Mouse (Mus musculus) midbrain, embryonic 13.5 days (tissue): ENCODE measurements around the gene Itgad. TPM values are rescaled to one million over a fixed set of nuclear protein-coding genes. Genes with fewer than 3 reads are reported as not detected.

ENCODE experiments used
- ATAC-seq: fragments of 200-750 bp; cut with Nextera tagmentation; 2 replicates; pipeline ENCODE4 v1.8.0; 2017; ENCODE audit warnings: mild to moderate bottlenecking, moderate TSS enrichment, moderate library complexity
- H3K27ac ChIP-seq: fragments of 300-500 bp; sonication (generic); 2 replicates; pipeline ENCODE4 v1.5.1; 2015; ENCODE audit warnings: inconsistent platforms, mild to moderate bottlenecking, moderate library complexity
- H3K27me3 ChIP-seq: fragments of 300-500 bp; sonication (generic); 2 replicates; pipeline ENCODE4 v1.6.1; 2015; ENCODE audit warnings: mild to moderate bottlenecking, inconsistent platforms
- H3K36me3 ChIP-seq: fragments of 300-500 bp; sonication (generic); 2 replicates; pipeline ENCODE4 v1.6.1; 2015; ENCODE audit warnings: mild to moderate bottlenecking, inconsistent platforms
- H3K4me1 ChIP-seq: fragments of 300-500 bp; sonication (generic); replicated peaks from 2 replicates; pipeline ENCODE4 v1.6.1; 2015; ENCODE audit warnings: inconsistent platforms
- H3K4me2 ChIP-seq: fragments of 300-500 bp; sonication (generic); replicated peaks from 2 replicates; pipeline ENCODE4 v1.6.1; 2015; ENCODE audit warnings: moderate library complexity, mild to moderate bottlenecking, inconsistent platforms
- H3K4me3 ChIP-seq: fragments of 300-500 bp; sonication (generic); replicated peaks from 2 replicates; pipeline ENCODE4 v1.5.1; 2015; ENCODE audit warnings: mild to moderate bottlenecking, inconsistent platforms
- H3K9ac ChIP-seq: fragments of 300-500 bp; sonication (generic); replicated peaks from 2 replicates; pipeline ENCODE4 v1.6.1; 2015; ENCODE audit warnings: mild to moderate bottlenecking, inconsistent platforms
- H3K9me3 ChIP-seq: fragments of 300-500 bp; sonication (generic); 2 replicates; pipeline ENCODE4 v1.6.1; 2016; ENCODE audit warnings: mild to moderate bottlenecking, inconsistent platforms
- WGBS: fragments of 180-500 bp; shearing (Covaris S2); methylation state at CpG from one replicate; pipeline ENCODE4 v1.1.7; 2015; 5-methylcytosine and 5-hydroxymethylcytosine counted together
- polyA plus RNA-seq: library from polyadenylated mRNA; unstranded; fragments of >200 nt; fragmentation: Nextera tagmentation; extraction: Ambion mirVana; gene quantifications from 2 replicates; pipeline ENCODE4 v1.2.1, GENCODE M21; 2015

Itgad gene
- polyA plus RNA-seq, 1 experiment from 2014 or later = not detected

DNA sequence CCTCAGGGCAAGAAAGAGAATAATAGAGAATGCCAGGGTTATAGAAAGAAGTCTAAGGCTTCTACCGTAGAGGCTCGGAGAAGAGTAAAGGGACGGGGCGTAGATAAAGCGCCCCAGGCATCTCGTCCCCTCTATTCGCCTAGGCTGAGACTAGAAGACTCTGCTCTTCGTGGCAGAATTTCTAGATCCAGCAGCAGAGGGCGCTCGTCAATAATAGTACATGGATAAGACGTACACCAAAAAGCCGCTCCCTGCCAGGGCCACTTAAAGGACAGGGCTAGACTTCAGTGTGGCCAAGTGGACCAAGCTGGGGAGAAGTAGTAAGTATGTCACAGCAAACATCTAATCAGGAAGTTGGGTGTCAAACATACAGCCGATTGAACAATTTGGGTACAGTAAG lies 93.3 kb downstream of the Itgad start:
- Histone ChIP-seq H3K9me3 (no peaks in the 10 kb centered on the region), H3K4me3 (peak overlapping the region; percentile 42), H3K4me2 (peak overlapping the region; percentile 62), H3K9ac (peak overlapping the region; percentile 65), H3K36me3 (peaks cover 21% of the 10 kb centered on the region), H3K27ac (peak overlapping the region; percentile 76; the same call in 1 of the 2 replicates), H3K27me3 (peaks cover 42% of the 10 kb centered on the region), H3K4me1 (peaks cover 22% of the 10 kb centered on the region)
- WGBS = 4% methylated on average over 13 of the region's 13 CpGs
- ATAC-seq = peak; percentile 80

DNA sequence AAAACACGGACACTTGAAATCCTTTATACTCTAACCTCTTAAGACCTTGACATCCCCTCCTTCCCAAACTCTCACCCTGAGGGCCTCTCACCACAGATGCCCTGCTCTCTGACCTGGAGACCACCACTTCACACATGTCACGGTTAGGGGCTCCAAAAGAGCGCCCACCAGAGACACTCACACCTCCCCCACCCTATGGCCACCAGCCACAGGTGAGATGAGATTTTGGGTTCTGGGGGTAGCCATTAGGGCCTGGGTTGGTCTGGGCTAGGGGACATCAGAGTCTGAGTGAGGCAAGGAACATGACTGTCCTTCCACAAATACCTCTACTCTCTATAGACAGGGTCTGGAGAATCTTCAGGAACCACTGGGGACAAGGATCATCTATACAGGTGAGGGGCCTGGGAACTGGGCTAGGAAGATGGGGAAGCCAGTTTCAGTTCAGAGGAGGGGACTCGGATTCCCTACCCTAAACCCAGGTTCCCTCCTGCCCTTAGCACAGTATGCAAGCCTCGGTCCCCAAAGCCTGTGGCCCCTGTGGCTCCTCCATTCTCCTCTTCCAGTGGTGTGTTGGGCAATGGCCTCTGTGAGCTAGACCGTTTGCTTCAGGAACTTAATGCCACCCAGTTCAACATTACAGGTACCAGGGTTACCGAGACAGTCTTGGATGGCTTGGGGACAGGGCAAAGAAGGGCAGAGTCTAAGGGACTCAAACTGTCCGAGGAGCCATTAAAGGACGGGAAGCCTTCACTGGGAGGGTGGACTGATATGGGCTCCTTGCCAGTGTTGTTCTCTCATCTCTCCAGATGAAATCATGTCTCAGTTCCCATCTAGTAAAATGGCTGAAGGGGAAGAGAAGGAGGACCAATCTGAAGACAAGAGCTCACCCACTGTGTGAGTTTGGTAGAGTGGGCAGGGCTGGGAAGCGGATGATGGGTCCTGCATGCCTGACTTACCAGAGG lies 94.2 kb downstream of the Itgad start:
- WGBS = 77% methylated on average over 10 of the region's 10 CpGs
- H3K9me3 ChIP-seq = no peaks in the 10 kb centered on the region
- H3K4me3 ChIP-seq = no peak overlapping the region
- peaks cover 42% of the 10 kb centered on the region for H3K27me3 ChIP-seq
- H3K9ac ChIP-seq = no peak overlapping the region
- H3K36me3 ChIP-seq = peaks cover 12% of the 10 kb centered on the region
- H3K27ac ChIP-seq = no peak overlapping the region
- ATAC-seq = no peak
- H3K4me2 ChIP-seq = peak overlapping the region; percentile 62; the same call in 1 of the 2 replicates
- H3K4me1 ChIP-seq = peaks cover 29% of the 10 kb centered on the region

GRCm38 (mm10) chr7:128249998-128250397 lies 95.8 kb downstream of the Itgad start:
- Histone ChIP-seq H3K4me3 (no peak overlapping the region), H3K9me3 (no peaks in the 10 kb centered on the region), H3K27me3 (peaks cover 34% of the 10 kb centered on the region), H3K27ac (no peak overlapping the region), H3K9ac (no peak overlapping the region), H3K36me3 (peaks cover under 1% of the 10 kb centered on the region; the same call in 1 of the 2 replicates), H3K4me2 (no peak overlapping the region), H3K4me1 (peaks cover 29% of the 10 kb centered on the region)
- ATAC-seq = no peak
- WGBS = 77% methylated on average over 5 of the region's 5 CpGs

GRCm38 (mm10) chr7:128251946-128252345 lies 97.8 kb downstream of the Itgad start:
- Histone ChIP-seq H3K36me3 (no peaks in the 10 kb centered on the region), H3K4me1 (peaks cover 20% of the 10 kb centered on the region), H3K9ac (no peak overlapping the region), H3K9me3 (no peaks in the 10 kb centered on the region), H3K27me3 (peaks cover 32% of the 10 kb centered on the region), H3K4me3 (no peak overlapping the region), H3K27ac (no peak overlapping the region), H3K4me2 (peak overlapping the region; percentile 61)
- WGBS = 52% methylated on average over 12 of the region's 12 CpGs
- no peak for ATAC-seq

DNA sequence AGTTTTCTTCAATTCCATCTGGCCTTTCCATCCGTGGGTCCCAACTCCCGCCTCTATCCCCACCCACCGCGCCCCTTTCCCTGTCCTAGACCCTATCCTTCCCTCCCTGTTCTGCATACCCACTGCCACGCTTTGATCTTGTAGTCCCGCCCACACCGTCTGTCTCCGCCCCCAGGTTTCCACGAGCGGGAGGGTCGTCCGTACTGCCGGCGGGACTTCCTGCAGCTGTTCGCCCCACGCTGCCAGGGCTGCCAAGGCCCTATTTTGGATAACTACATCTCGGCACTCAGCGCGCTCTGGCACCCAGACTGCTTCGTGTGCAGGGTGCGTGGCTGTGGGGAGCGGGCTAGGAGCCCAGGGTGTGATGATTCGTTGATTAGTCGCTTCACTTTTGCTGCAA lies 98.4 kb downstream of the Itgad start:
- peak; percentile 67; the same call in 1 of the 2 replicates for ATAC-seq
- Histone ChIP-seq H3K9me3 (no peaks in the 10 kb centered on the region), H3K27ac (no peak overlapping the region), H3K9ac (peak overlapping the region; percentile 55), H3K4me3 (peak overlapping the region; percentile 41), H3K27me3 (peaks cover 32% of the 10 kb centered on the region), H3K36me3 (no peaks in the 10 kb centered on the region), H3K4me2 (peak overlapping the region; percentile 61), H3K4me1 (peaks cover 14% of the 10 kb centered on the region)
- 8% methylated on average over 24 of the region's 24 CpGs for WGBS

DNA sequence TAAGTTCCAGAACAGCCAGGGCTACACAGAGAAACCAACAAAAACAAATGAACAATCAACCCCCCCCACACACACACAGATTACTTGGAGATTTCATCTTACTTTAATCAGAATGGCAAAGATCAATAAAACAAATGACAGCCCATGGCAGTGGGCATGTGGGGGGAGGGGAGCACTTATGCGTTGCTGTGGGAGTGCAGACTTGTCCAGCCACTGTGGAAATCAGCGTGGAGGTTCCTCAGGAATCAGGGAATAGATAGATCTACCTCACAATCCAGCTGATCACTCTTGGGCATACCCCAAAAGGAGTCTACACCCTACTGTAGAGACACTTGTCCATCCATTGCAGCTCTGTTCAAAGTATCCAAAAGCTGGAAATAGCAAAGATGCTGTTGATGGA lies 100.8 kb downstream of the Itgad start:
- Histone ChIP-seq H3K36me3 (no peaks in the 10 kb centered on the region), H3K4me2 (no peak overlapping the region), H3K9me3 (no peaks in the 10 kb centered on the region), H3K4me3 (no peak overlapping the region), H3K27me3 (peaks cover 19% of the 10 kb centered on the region), H3K4me1 (peaks cover 13% of the 10 kb centered on the region), H3K9ac (no peak overlapping the region), H3K27ac (no peak overlapping the region)
- WGBS = 76% methylated on average over 2 of the region's 2 CpGs
- no peak for ATAC-seq

- Histone ChIP-seq H3K4me2 (no peak overlapping the region), H3K36me3 (no peaks in the 10 kb centered on the region), H3K27ac (no peak overlapping the region), H3K9me3 (no peaks in the 10 kb centered on the region), H3K27me3 (peaks cover 14% of the 10 kb centered on the region), H3K4me1 (peaks cover 13% of the 10 kb centered on the region), H3K4me3 (no peak overlapping the region), H3K9ac (no peak overlapping the region)
- no peak for ATAC-seq
- WGBS = 88% methylated on average over 5 of the region's 5 CpGs
Measured at GRCm38 (mm10) chr7:128255757-128256156, 101.6 kb downstream of the Itgad start.

DNA sequence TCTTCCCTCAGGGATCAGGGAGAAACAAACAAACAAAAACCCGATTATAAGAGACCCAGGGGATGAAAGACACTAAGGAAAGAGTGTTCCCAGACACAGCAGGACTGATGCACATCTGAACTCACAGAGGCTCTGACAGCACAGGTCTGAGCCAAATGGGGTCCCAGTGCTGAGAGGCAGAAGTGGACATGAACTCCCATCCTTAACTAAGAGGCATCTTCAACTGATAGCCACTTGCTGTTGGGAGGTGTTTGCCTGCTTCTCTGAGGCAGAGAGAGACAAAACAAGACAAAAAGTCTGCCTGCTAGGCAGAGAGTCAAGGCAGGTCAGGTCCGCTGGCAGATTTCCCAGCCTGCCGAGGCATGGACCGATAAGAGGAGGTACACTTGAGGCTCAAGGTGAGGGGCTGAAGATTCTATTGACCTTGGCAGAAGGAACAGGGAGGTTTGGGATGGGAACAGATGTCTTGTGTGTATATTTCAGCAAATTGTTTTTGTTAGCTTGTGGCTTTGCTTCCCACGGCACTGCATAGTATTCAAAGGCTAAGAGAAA lies 102.7 kb downstream of the Itgad start:
- no peaks in the 10 kb centered on the region for H3K9me3 ChIP-seq
- H3K9ac ChIP-seq = no peak overlapping the region
- 62% methylated on average over 5 of the region's 5 CpGs for WGBS
- no peak overlapping the region for H3K27ac ChIP-seq
- no peak overlapping the region for H3K4me3 ChIP-seq
- ATAC-seq = no peak
- peaks cover 13% of the 10 kb centered on the region for H3K4me1 ChIP-seq
- H3K36me3 ChIP-seq = no peaks in the 10 kb centered on the region
- H3K4me2 ChIP-seq = no peak overlapping the region
- H3K27me3 ChIP-seq = peaks cover 5% of the 10 kb centered on the region

GRCm38 (mm10) chr7:128265411-128265810 lies 111.2 kb downstream of the Itgad start, which contains the start of gene Slc5a2:
TSS of gene Slc5a2 (plus strand) at chr7:128265657.
- peaks cover 3% of the 10 kb centered on the region for H3K36me3 ChIP-seq
- no peaks in the 10 kb centered on the region; the same call in 1 of the 2 replicates for H3K27me3 ChIP-seq
- no peaks in the 10 kb centered on the region for H3K9me3 ChIP-seq
- no peak within 1 kb of the TSS for H3K27ac ChIP-seq
- no peak within 1 kb of the TSS for H3K4me2 ChIP-seq
- H3K4me3 ChIP-seq = no peak within 1 kb of the TSS
- H3K9ac ChIP-seq = no peak within 1 kb of the TSS
- no peaks in the 10 kb centered on the region for H3K4me1 ChIP-seq
- ATAC-seq = no peak
- 84% methylated on average over 6 of the region's 6 CpGs for WGBS

GRCm38 (mm10) chr7:128266056-128266455 lies 111.9 kb downstream of the Itgad start:
- H3K4me1 ChIP-seq = no peaks in the 10 kb centered on the region
- no peak overlapping the region for H3K27ac ChIP-seq
- H3K9ac ChIP-seq = no peak overlapping the region
- no peak overlapping the region for H3K4me3 ChIP-seq
- no peaks in the 10 kb centered on the region for H3K9me3 ChIP-seq
- peaks cover 10% of the 10 kb centered on the region for H3K36me3 ChIP-seq
- no peak overlapping the region for H3K4me2 ChIP-seq
- no peaks in the 10 kb centered on the region; the same call in 1 of the 2 replicates for H3K27me3 ChIP-seq
- ATAC-seq = no peak
- 84% methylated on average over 5 of the region's 5 CpGs for WGBS

DNA sequence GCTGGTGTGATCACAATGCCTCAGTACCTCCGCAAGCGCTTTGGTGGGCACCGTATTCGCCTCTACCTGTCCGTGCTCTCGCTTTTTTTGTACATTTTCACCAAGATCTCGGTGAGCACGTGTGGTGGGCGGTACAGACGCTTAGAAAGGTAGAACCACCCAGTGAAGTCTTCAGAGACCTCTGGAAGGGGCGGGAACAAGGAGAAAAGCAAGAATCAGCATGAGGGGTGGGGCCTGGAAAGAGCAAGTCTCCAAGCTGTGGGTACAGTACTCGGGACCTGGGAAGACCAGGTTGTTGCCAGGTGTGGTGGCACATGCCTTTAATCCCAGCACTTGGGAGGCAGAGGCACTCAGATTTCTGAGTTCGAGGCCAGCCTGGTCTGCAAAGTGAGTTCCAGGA lies 113.2 kb downstream of the Itgad start:
- 65% methylated on average over 13 of the region's 13 CpGs for WGBS
- Histone ChIP-seq H3K4me2 (no peak overlapping the region), H3K4me3 (no peak overlapping the region), H3K27ac (no peak overlapping the region), H3K36me3 (peaks cover 23% of the 10 kb centered on the region), H3K9ac (no peak overlapping the region), H3K27me3 (no peaks in the 10 kb centered on the region; the same call in 1 of the 2 replicates), H3K9me3 (no peaks in the 10 kb centered on the region), H3K4me1 (no peaks in the 10 kb centered on the region)
- ATAC-seq = no peak

DNA sequence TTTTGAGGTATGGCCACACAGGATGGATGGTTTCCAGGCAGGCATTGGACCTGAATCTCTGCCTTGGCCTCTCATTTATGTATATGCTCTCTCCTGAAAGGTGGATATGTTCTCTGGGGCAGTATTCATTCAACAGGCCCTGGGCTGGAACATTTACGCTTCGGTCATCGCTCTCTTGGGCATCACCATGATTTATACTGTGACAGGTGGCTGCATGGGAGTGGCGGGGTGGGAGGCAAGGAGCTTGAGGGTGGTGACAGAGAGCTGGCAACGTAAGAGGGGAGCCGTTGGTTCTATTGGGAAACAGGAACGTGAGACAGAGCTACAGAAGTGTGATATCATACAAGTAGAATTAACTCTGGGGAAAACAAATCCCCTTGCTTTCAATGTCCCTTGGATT lies 113.6 kb downstream of the Itgad start:
- Histone ChIP-seq H3K9me3 (no peaks in the 10 kb centered on the region), H3K4me2 (no peak overlapping the region), H3K4me3 (no peak overlapping the region), H3K4me1 (no peaks in the 10 kb centered on the region), H3K36me3 (peaks cover 25% of the 10 kb centered on the region), H3K27me3 (no peaks in the 10 kb centered on the region; the same call in 1 of the 2 replicates), H3K9ac (no peak overlapping the region), H3K27ac (no peak overlapping the region)
- WGBS = 92% methylated on average over 7 of the region's 7 CpGs
- ATAC-seq = no peak
